Mouse (Mus musculus) cerebellum, adult 9-11 months (tissue): ENCODE measurements around the gene Fgf6.

Experiments used
- DNase-seq: peaks from one replicate; pipeline ENCODE4 v3.0.0; 2022

The Fgf6 gene

DNA sequence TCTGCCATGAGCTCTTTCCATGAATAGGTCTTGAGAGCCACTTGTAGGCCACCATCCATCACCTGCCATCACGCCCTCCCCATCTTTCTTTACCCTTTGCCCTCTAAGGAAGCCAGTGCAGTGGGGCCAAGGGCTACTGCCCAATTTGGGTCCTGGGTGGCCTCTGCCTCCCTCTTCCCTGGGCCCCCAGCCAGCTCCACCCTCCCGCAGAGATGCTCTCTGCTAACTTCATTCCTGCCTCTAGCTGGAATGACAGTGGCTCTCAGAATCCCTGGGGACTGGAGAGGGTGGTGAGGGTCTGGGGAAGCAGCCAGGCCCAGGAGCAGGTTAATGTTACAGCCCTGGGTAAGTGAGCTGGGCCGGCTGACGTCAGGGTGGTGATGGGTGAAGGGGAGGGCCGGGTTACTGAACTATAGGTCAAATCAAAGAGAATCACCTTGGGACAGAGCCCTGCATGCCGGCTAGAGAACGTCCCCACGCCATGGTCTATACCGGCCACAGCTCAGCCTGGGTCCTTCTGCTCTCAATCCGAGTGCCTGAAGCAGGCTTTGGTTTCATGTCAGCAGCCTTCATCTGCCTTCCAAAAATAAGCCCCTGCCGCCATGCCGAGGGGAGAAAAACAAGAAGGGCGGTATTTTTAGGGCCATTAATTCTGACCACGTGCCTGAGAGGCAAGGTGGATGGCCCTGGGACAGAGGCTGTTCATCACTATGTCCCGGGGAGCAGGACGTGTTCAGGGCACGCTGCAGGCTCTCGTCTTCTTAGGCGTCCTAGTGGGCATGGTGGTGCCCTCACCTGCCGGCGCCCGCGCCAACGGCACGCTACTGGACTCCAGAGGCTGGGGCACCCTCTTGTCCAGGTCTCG, at the start of gene Fgf6:
Gene Fgf6, plus strand, starts transcription at position 681 of the 865 bp plus-strand sequence.
- no peak for DNase-seq

- DNase-seq, result no peak
These were observed 49.0 kb upstream of the Fgf6 start for GRCm38 (mm10) chr6:126966241-126967026.

DNA sequence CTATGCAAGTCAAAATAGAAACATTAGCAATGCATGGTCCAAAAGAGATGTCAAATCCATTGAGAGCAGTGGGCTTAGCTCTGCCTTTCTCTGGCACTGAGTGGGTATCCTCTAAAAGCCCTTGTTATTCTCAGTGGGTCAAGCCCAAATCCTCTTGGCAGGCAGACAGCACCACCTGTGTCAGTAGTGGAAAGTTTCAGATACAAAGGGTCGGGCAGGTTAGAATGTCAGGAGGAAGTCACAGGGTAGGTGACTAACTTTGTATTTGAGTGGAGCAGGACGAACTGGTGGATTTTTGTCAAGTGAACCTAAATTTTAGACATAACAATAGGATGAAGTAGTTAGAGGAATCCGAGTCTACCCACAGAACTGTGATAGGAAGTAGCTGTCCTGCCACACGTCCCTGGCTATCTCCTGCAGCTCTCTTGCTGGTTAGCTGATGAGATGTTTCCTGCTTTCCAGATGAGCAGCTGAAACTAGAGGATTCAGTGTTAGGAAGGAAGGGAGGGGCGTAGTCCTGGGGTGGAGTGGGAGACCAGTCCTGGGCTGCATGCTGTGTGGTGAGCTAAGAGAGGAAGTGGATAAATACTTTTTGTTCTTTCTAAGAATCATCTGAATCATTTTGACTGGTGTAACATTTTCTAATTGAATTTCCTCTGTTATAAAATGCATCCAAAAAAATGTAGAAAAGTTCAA, 33.7 kb upstream of the Fgf6 start:
- DNase-seq, result no peak

- no peak for DNase-seq
These were observed 21.7 kb upstream of the Fgf6 start for GRCm38 (mm10) chr6:126993676-126994075.

DNA sequence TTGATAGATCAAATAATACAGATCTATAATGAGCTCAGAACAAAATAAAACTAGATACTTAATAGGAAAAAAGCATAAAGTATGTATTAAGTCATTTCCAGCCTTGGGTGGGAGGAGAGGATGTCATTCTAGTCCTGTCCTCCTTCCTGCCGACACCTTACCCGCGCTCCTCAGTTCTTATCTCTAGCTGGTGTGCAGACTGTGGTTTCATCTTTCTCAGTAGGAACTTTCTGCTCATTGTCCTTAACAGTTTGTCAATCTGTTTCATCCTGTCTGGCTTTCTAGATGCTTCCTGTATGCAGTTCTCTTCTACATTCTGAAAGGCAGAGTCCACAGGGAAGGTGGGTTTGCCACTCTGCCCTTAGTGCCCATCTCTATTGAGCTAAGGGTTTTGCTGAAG, 19.9 kb upstream of the Fgf6 start:
- DNase-seq, result no peak

DNA sequence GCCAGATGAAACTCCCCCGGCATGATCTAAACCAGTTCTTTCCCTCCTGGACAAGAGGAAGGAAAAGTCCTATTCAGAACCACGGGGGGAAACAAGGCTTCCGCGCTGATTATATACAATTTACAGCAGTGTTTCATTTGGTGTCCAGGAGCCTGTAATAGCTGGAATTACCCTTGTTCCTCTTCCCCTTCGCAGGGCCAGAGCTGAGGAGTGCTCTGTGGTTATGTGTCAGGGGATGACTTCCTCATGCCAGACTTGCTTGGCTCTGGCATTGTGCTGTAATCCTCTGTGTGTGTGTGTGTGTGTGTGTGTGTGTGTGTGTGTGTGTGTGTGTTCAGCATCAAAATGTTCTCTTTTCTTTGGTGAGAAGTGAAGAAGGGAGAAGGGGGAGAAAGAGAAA, 19.0 kb upstream of the Fgf6 start:
- DNase-seq, result no peak

GRCm38 (mm10) chr6:127005646-127006045, 9.7 kb upstream of the Fgf6 start:
- DNase-seq, result no peak

GRCm38 (mm10) chr6:127006551-127006950, 8.8 kb upstream of the Fgf6 start:
- DNase-seq, result no peak

DNA sequence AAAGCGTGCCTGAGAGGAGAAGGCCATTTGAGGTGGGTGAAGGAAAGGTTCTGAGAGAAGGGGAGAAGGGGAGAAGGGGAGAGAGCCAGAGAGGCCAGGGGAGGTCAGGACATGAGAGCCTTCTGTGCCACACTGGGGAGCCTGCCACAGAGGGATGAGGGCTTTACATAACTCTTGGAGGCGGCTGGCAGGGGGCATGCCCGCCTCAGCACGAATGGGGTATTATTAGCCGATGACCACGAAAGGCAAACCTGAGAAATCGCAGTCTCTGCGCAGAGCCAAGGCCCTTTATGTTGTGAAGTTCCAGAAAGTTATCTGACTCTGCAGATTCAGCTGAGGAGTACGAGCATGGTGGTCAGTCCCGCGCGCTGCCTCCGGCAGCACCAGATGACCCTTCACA, 5.4 kb upstream of the Fgf6 start:
- no peak for DNase-seq

DNA sequence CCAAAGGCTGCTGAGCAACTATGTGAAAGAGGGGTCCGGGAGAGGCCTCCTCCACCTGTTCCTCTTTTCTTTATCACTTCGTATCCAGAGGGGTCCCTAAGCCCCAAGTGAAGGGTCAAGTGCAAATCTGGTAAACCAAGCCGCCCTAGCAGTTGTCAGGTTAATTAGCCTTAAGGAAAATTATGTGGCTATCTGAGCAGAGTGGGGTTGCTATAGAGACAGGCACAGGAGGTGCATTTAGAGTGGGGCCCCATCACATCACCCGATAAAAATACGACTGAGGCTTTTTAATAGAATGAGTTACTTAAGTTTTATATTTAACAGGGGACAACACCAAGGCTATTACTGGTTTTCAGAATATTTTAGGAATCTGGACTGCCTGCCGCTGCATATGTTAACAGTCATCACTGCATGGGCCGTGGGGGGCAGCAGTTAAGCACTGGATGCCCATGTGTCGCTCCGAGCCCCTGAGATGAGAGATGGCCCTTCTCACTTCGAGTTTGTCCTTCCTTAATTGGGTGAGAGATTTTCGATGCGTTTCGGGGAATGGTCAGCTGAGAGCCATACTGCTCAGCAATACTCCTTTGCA, 3.3 kb upstream of the Fgf6 start:
- no peak for DNase-seq

GRCm38 (mm10) chr6:127019254-127019653, 3.9 kb downstream of the Fgf6 start:
- no peak for DNase-seq

DNA sequence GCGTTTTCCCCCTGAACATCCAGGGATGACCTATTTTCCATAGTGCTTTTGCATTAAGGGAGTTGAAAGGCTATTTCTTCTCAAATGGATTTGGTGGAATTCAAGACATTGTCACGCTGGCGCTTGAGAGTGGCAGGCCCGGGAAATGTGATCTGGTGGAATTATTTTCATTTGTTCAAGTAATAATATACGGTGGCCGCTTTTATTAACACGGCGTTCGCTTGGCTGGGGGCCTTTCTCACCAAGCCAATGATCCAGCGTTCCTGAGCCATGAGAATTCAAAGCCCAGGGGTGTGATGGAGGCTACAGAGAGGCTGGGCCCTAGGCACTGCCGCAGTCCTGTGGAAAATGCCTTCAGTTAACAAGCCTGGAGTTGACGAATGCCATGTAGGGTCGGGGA, 5.0 kb downstream of the Fgf6 start:
- no peak for DNase-seq

- no peak for DNase-seq
These were observed 9.4 kb downstream of the Fgf6 start for GRCm38 (mm10) chr6:127024836-127025235.

GRCm38 (mm10) chr6:127034760-127035159, 19.4 kb downstream of the Fgf6 start:
- no peak for DNase-seq

DNA sequence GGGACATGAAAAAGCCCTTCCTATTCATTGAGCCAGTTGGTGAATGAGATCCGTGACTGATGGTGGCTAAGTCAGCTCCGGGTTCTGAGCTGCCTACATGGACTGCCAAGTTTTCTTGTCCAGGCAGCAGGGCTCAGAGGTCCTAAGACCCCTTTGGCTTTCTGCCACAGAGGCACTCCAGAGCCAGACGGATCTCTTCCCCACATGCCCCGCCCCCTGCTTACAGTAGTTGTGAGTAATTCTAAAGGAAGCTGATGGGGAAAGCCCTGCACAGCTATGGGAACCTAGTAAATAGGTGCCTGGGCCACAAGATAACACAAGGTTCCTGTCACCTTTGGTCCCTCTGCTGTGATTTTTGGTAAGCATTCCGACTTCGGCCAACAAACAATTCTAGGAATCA, 29.5 kb downstream of the Fgf6 start:
- no peak for DNase-seq

DNA sequence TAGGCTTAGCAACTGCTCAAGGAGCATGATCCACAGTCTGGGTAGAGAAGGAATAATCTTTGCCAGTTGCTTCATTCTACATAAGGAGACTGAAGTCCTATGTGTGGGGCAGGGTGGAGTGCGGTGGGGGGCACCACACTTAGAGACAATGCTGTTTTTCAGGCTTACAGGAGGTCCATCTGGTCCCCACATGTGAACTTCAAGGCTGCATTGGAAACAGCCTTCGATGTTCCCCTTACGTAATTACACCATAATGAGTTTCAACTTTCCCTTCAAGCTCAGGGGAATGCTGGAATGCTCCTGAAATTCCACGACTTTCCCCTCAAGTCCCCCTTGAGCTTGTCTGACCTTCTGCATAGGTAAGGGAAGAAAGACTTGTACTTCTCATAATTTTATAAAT, 35.5 kb downstream of the Fgf6 start:
- DNase-seq, result no peak

- DNase-seq, result no peak
These were observed 41.7 kb downstream of the Fgf6 start for GRCm38 (mm10) chr6:127056990-127057588.

DNA sequence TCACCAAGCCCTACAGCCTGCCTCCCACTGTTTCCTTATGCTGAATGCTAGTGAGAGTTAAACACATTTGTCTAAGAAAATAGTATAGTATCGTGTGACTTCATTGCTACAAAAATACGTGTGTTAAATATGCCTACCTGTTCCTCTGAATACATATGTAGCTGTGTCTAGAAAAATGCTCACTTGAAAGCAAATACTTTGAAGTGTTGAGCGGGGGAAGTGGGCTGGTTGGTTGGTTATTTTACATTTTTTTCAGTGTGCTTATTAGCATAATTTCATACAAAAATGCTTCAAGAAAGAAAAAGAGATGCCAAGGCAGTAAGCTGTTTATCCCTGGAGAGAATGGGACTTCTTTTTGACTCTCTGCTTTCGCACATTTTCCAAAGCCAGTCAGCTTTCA, 44.6 kb downstream of the Fgf6 start:
- no peak for DNase-seq

GRCm38 (mm10) chr6:127063915-127064314, 48.5 kb downstream of the Fgf6 start:
- no peak for DNase-seq

DNA sequence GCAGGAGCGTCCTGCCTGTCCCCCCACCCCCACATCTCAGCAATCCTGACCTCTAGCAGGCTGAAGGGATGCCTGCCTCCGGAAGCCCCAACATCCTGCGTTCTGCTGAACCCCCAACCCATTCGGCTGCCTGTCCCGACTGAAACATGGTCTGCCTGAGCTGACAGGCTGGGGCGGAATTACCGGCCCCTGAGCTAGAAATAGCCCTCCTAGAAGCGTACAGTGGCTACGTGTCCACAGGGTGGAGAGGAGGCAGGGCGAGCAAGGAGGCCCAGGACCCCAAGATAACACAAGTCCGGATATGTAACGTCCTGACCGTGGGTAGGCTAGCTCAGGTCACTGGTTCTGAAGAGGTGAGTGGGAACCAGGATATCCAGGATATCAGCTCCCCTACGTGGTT, 49.4 kb downstream of the Fgf6 start:
- DNase-seq, result no peak

DNA sequence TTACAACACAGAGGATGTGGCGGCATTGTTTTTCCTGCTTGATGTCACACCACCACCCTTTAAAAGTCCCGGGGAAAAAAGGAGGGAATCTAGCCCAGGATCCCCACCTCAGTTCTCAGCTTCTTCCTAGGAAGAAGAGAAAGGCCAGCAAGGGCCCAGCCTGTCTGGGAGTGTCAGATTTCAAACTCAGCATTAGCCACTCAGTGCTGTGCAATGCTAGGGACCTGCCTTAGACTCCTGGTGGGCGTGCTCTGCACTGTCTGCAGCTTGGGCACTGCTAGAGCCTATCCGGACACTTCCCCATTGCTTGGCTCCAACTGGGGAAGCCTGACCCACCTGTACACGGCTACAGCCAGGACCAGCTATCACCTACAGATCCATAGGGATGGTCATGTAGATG, 57.4 kb downstream of the Fgf6 start, which contains the start of gene Fgf23:
Gene Fgf23, plus strand, starts transcription at position 86 of the 400 bp plus-strand sequence.
- no peak for DNase-seq
